Mouse (Mus musculus) stomach, postnatal 0 days (tissue): ENCODE results near the gene Fam89b.

Experiments used
- CTCF ChIP-seq: IDR thresholded peaks from 2 replicates; pipeline ENCODE4 v1.5.1; 2016; ENCODE audit warnings: antibody characterized with exemption, low read depth, mild to moderate bottlenecking, moderate library complexity
- EP300 ChIP-seq: optimal IDR thresholded peaks from 2 replicates; pipeline ENCODE3; 2016; ENCODE audit warnings: antibody characterized with exemption

GRCm38 (mm10) chr19:5725029-5725707, 4.3 kb downstream of the Fam89b start:
- TF ChIP-seq CTCF (no peak), EP300 (peak; percentile 62)
